Mouse (Mus musculus) ES-E14 (cell line): Measurements from ENCODE around the gene Nsmf. TPM values are rescaled to one million over a fixed set of nuclear protein-coding genes. Genes with fewer than 3 reads are reported as not detected.

ENCODE experiments used
- DNase-seq: peaks from one replicate; pipeline ENCODE4 v3.0.0-alpha.2; 2013; ENCODE audit warnings: low read depth, low spot score
- H3K27ac ChIP-seq: 2 replicates; pipeline ENCODE4 v1.5.1; 2012; ENCODE audit warnings: low read depth, mild to moderate bottlenecking, low read length, moderate library complexity, mixed read lengths; ENCODE audit not compliant: poor library complexity, insufficient read depth, severe bottlenecking
- H3K36me3 ChIP-seq: 2 replicates; pipeline ENCODE4 v1.6.1; 2012; ENCODE audit warnings: mild to moderate bottlenecking, low read length, moderate library complexity, mixed read lengths; ENCODE audit not compliant: control insufficient read depth, poor library complexity, insufficient read depth, severe bottlenecking
- H3K4me1 ChIP-seq, 2 experiments: fragments of 150-350 bp in 1 of 2; sonication (generic) in 1 of 2; 2 replicates each; pipeline ENCODE4 v1.6.1; 2012; ENCODE audit warnings: low read length in 2 of 2, mild to moderate bottlenecking in 1 of 2, mixed read lengths in 1 of 2; ENCODE audit not compliant: control insufficient read depth in 2 of 2, insufficient read depth in 2 of 2, poor library complexity in 1 of 2
- H3K4me3 ChIP-seq, 2 experiments: fragments of 150-350 bp in 1 of 2; sonication (generic) in 1 of 2; 2 replicates each; pipeline ENCODE4 v1.5.1; 2012; ENCODE audit warnings: low read length in 2 of 2, low read depth in 1 of 2, mild to moderate bottlenecking in 1 of 2, mixed read lengths in 1 of 2; ENCODE audit not compliant: insufficient read depth in 1 of 2, poor library complexity in 1 of 2, severe bottlenecking in 1 of 2
- H3K9ac ChIP-seq: 2 replicates; pipeline ENCODE4 v1.6.1; 2012; ENCODE audit warnings: low read depth, mild to moderate bottlenecking, low read length, mixed read lengths; ENCODE audit not compliant: poor library complexity, insufficient read depth, severe bottlenecking
- H3K9me3 ChIP-seq: fragments of 150-350 bp; sonication (generic); 2 replicates; pipeline ENCODE4 v1.6.1; 2012; ENCODE audit warnings: low read depth, mild to moderate bottlenecking, low read length; ENCODE audit not compliant: control insufficient read depth, insufficient read depth
- CHD2 ChIP-seq: IDR thresholded peaks from 2 replicates; pipeline ENCODE4 v1.6.1; 2014; ENCODE audit warnings: mild to moderate bottlenecking, low read depth, low read length, inconsistent platforms
- HCFC1 ChIP-seq: IDR thresholded peaks from 2 replicates; pipeline ENCODE4 v1.6.1; 2012; ENCODE audit warnings: low read length, inconsistent platforms, borderline replicate concordance; ENCODE audit not compliant: insufficient read depth
- MAFK ChIP-seq: IDR thresholded peaks from 2 replicates; pipeline ENCODE4 v1.6.1; 2014; ENCODE audit warnings: mild to moderate bottlenecking, low read depth, low read length, inconsistent platforms; ENCODE audit not compliant: insufficient read depth
- ZC3H11A ChIP-seq: IDR thresholded peaks from 2 replicates; pipeline ENCODE4 v1.6.1; 2012; ENCODE audit warnings: low read depth, mild to moderate bottlenecking, inconsistent platforms, low read length, borderline replicate concordance
- ZNF384 ChIP-seq: IDR thresholded peaks from 2 replicates; pipeline ENCODE4 v1.6.1; 2012; ENCODE audit warnings: low read depth, low read length, inconsistent platforms
- in situ Hi-C, 2 experiments: fragments of 600-800 bp; cut with MboI; formaldehyde crosslinking; loops; one replicate each; pipeline ENCODE4 v1.15.1; 2025; ENCODE audit warnings: low sequenced_read_pairs in 2 of 2, inconsistent platforms in 1 of 2; ENCODE audit not compliant: unreplicated experiment in 2 of 2
- total RNA-seq: library from RNA; depleted of rRNA; stranded (reverse); fragments of 300-350 nt; gene quantifications from 2 replicates; pipeline ENCODE4 v1.2.3, GENCODE M21; 2012

Nsmf gene
- total RNA-seq, 1 experiment = 9.3 TPM

- in situ Hi-C loops = no loop called here
- TF ChIP-seq MAFK = no peak
- no peak for TF ChIP-seq ZNF384
- TF ChIP-seq HCFC1 = no peak
- no peak for TF ChIP-seq ZC3H11A
- no peak for TF ChIP-seq CHD2
- H3K9ac ChIP-seq = no peak overlapping the region
- no peak overlapping the region for H3K4me3 ChIP-seq
- H3K9me3 ChIP-seq = no peaks in the 10 kb centered on the region
- H3K36me3 ChIP-seq = no peaks in the 10 kb centered on the region
- no peak for DNase-seq
- H3K27ac ChIP-seq = no peak overlapping the region
- H3K4me1 ChIP-seq = 0 out of 4 replicates have a peak, but pooled peaks cover 0 to 3% of the 10 kb centered on the region in 2 experiments
Observed at GRCm38 (mm10) chr2:25063523-25063922, 9.4 kb downstream of the Nsmf start.

GRCm38 (mm10) chr2:25064285-25064684 lies 10.1 kb downstream of the Nsmf start:
- no peak for DNase-seq
- H3K36me3 ChIP-seq = no peaks in the 10 kb centered on the region
- in situ Hi-C loops = no loop called here
- no peak overlapping the region for H3K4me3 ChIP-seq
- H3K9me3 ChIP-seq = no peaks in the 10 kb centered on the region
- no peak overlapping the region for H3K9ac ChIP-seq
- TF ChIP-seq CHD2 (no peak), ZC3H11A (no peak), MAFK (no peak), HCFC1 (no peak), ZNF384 (no peak)
- no peak overlapping the region for H3K27ac ChIP-seq
- H3K4me1 ChIP-seq = no peaks in the 10 kb centered on the region

- Histone ChIP-seq H3K4me1 (no peaks in the 10 kb centered on the region), H3K9ac (no peak overlapping the region), H3K4me3 (no peak overlapping the region), H3K36me3 (no peaks in the 10 kb centered on the region), H3K9me3 (no peaks in the 10 kb centered on the region), H3K27ac (no peak overlapping the region)
- in situ Hi-C loops = no loop called here
- DNase-seq = no peak
- TF ChIP-seq MAFK = no peak
- no peak for TF ChIP-seq ZNF384
Observed at GRCm38 (mm10) chr2:25065537-25065936, 11.4 kb downstream of the Nsmf start.

GRCm38 (mm10) chr2:25066552-25066951 lies 12.4 kb downstream of the Nsmf start:
- H3K9ac ChIP-seq = no peak overlapping the region
- no peak overlapping the region for H3K4me3 ChIP-seq
- in situ Hi-C loops = no loop called here
- H3K27ac ChIP-seq = no peak overlapping the region
- DNase-seq = no peak
- H3K36me3 ChIP-seq = no peaks in the 10 kb centered on the region
- no peak for TF ChIP-seq ZC3H11A
- no peak for TF ChIP-seq ZNF384
- TF ChIP-seq HCFC1 = no peak
- TF ChIP-seq MAFK = no peak
- TF ChIP-seq CHD2 = no peak
- H3K4me1 ChIP-seq = no peaks in the 10 kb centered on the region
- no peaks in the 10 kb centered on the region for H3K9me3 ChIP-seq

- no peak overlapping the region for H3K27ac ChIP-seq
- no peaks in the 10 kb centered on the region for H3K9me3 ChIP-seq
- H3K4me1 ChIP-seq = no peaks in the 10 kb centered on the region
- H3K9ac ChIP-seq = no peak overlapping the region
- no peaks in the 10 kb centered on the region for H3K36me3 ChIP-seq
- H3K4me3 ChIP-seq = no peak overlapping the region
- TF ChIP-seq ZC3H11A (no peak), ZNF384 (no peak), MAFK (no peak), HCFC1 (no peak), CHD2 (no peak)
- DNase-seq = no peak
- in situ Hi-C loops = no loop called here
Observed at GRCm38 (mm10) chr2:25069537-25069936, 15.4 kb downstream of the Nsmf start.
